Mouse (Mus musculus): Measurements from ENCODE around the gene Cd247. TPM values are rescaled to one million over a fixed set of nuclear protein-coding genes. Genes with fewer than 3 reads are reported as not detected.

Cd247 gene
- polyA plus RNA-seq, 1 experiment from 2014 or later: 1.5 TPM

DNA sequence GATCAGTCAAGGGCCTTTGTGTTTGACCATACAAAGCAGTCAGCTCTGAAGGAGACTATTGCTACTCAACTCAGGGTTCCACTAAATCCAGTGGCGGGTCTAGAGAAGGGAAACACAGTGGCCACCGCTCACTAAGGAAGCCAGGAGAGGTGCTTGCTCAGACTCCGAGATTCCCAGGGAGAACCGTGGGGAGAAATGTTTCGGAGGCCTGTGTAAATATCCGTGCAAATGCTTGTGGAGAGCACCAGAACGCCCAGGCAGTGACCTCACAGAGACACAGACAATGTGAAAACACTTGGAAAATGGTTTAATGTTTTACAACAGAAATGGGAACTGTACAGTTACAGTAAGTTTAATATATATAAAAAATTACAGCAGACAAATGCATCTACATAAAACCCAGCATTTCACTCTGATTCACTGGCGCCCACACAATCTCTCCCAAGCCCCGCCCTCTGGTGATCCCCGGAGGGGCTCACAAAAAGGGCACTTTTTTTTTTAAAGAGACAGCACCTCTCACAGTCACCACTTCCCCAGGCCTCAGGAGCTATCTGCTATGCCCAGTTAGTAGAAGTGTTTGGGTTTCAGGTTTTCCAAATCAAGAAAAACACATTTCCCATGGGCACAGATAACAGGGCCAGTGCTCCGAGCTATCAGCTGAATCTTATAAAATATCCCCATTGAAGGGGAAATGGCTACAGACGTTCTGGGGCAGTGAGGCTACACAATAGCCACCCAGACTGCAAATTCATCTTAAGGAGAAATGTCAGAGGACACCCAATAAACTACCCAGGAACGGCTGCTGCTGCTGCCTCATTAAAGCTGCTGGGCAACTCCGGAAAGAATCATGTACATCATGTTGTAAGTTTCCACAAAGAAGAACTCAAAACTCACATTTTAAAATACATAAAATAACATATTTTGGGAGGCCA is 76.6 kb downstream of the Cd247 start:
- WGBS: 45% methylated on average over 14 of the region's 14 CpGs
- Histone ChIP-seq H3K9ac (no peak overlapping the region), H3K27me3 (no peaks in the 10 kb centered on the region), H3K27ac (no peak overlapping the region), H3K36me3 (0 out of 2 replicates have a peak, but pooled peaks cover 11% of the 10 kb centered on the region), H3K4me3 (no peak overlapping the region), H3K9me3 (replicated peaks) (no peaks in the 10 kb centered on the region), H3K4me1 (peaks cover 13% of the 10 kb centered on the region), H3K4me2 (replicated peaks) (no peak overlapping the region)
- ATAC-seq (ENCODE audit: low FRiP score): no peak

DNA sequence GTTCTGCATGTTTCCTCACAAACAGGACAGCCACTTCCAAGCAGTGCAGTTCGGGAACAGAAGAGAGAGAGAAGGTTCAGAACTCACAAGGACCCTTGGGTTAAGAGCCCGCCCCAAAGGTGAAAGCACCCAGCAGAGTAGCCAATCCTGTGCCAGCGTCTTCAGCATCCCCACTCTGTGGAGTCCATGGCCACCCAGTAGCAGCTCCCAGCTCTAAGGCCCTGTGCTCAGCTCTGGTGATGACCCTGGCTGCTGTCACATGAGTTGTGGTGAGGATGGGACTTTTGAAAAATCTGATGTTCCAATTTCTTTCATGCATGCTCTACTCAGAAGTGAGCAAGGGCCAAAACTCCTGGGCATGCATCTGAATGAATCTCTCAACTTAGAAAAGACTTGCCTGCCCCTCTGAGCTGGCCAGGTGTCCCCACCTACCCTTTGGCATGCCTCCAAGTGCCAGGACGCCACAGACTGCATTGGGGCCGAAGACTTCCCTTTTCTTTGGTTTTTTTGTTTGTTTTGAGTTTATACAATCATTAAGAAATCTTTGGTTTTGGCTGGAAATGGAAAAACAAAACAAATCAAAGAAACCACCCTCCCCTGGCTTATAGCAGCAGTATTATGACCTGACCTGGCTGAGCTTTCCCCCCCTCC is 78.3 kb downstream of the Cd247 start:
- H3K36me3 ChIP-seq: 0 out of 2 replicates have a peak, but pooled peaks cover 11% of the 10 kb centered on the region
- H3K9ac ChIP-seq: no peak overlapping the region
- peaks cover 8% of the 10 kb centered on the region for H3K4me1 ChIP-seq
- 80% methylated on average over 5 of the region's 5 CpGs for WGBS
- H3K4me2 ChIP-seq (replicated peaks): no peak overlapping the region
- H3K9me3 ChIP-seq (replicated peaks): no peaks in the 10 kb centered on the region
- no peaks in the 10 kb centered on the region for H3K27me3 ChIP-seq
- H3K27ac ChIP-seq: no peak overlapping the region
- no peak overlapping the region for H3K4me3 ChIP-seq
- no peak for ATAC-seq (ENCODE audit: low FRiP score)

DNA sequence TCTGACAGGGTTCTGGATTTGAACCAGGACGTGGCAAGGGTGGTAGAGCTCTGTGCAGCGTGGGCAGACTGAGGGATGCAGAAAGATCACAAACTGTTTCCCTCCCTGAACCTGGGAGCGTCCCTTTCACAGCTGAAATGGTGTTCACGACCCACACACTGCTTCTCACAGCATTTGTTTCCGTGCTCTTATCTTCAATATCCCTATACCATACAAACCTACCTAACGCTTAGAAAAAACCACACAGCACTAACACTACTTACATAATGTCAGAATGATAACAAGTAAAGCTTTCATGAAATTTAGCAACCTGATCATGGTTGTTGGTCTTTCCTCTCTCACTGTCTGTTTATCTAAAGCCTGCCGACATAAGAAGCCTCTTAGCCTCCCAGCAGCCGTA is 80.2 kb downstream of the Cd247 start:
- no peak overlapping the region for H3K27ac ChIP-seq
- H3K9me3 ChIP-seq (replicated peaks): no peaks in the 10 kb centered on the region
- ATAC-seq (ENCODE audit: low FRiP score): no peak
- no peak overlapping the region for H3K4me2 ChIP-seq (replicated peaks)
- 87% methylated on average over 8 of the region's 8 CpGs for WGBS
- no peak overlapping the region for H3K9ac ChIP-seq
- no peak overlapping the region for H3K4me3 ChIP-seq
- no peaks in the 10 kb centered on the region for H3K27me3 ChIP-seq
- peaks cover 11% of the 10 kb centered on the region for H3K4me1 ChIP-seq
- 0 out of 2 replicates have a peak, but pooled peaks cover 11% of the 10 kb centered on the region for H3K36me3 ChIP-seq

DNA sequence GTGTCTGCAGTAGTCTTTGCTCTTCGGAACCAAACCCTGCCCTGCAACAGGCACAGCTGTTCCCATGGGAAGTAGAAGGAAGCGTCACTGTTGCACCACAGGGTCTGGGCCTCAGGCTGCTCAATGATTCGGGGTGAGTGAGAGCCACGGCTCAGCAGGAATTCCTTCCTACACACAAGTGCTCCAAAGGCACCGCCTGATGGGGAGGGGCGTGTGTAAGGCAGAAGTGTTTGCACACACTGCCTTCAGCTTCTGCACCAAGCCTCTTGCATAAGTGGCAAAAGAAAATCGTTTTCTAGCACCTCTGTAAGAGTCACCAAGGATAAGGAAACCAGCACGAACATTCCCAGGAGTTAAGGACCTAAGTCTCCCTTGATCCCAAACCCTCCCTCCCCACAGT is 86.2 kb downstream of the Cd247 start:
- ATAC-seq (ENCODE audit: low FRiP score): no peak
- WGBS: 42% methylated on average over 8 of the region's 8 CpGs
- no peaks in the 10 kb centered on the region for H3K27me3 ChIP-seq
- peaks cover 3% of the 10 kb centered on the region; the same call in 1 of the 2 replicates for H3K4me1 ChIP-seq
- no peak overlapping the region for H3K4me2 ChIP-seq (replicated peaks)
- H3K9ac ChIP-seq: no peak overlapping the region
- H3K4me3 ChIP-seq: no peak overlapping the region
- no peak overlapping the region for H3K27ac ChIP-seq
- peaks cover 27% of the 10 kb centered on the region for H3K36me3 ChIP-seq
- H3K9me3 ChIP-seq (replicated peaks): no peaks in the 10 kb centered on the region

DNA sequence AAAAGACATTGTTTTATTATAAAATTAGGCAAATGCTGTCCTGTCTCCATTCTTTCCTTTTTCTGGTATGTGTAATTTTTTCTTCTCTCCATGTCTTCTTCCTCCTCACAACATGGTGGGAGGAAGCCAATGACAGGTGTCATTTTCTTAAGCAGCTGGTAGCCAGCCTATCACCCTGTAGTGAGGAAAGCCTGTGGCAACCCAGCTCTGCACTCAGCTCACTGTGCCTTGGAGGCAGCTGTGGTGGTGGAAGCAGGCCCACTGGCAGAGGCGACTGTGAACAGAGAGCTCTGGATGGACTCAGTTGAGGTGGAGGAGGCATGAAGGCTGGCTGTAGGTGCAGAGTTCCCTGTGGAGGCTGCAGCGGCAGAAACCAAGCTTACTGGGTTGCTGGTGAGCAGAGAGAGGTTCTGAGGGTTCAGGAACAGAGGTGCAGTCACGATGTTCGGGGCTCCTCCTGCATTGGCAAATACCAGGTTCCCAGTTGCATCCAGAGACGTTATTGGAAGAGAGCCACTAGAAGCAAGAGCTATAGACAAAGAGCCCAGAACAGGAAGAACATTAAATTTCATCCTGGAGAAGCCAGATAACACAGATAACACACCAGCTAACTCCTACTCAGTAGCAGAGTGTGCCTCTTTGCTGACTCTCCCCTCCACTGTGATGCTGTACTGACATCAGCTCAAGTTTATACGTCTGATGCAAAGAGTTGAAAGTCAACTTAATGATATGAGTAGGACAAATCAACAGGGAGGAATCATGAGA is 87.2 kb downstream of the Cd247 start:
- Histone ChIP-seq H3K4me1 (peaks cover 3% of the 10 kb centered on the region; the same call in 1 of the 2 replicates), H3K27me3 (no peaks in the 10 kb centered on the region), H3K4me2 (replicated peaks) (no peak overlapping the region), H3K27ac (no peak overlapping the region), H3K4me3 (no peak overlapping the region), H3K36me3 (peaks cover 30% of the 10 kb centered on the region), H3K9me3 (replicated peaks) (no peaks in the 10 kb centered on the region), H3K9ac (no peak overlapping the region)
- WGBS: 91% methylated on average over 6 of the region's 6 CpGs
- ATAC-seq (ENCODE audit: low FRiP score): no peak

DNA sequence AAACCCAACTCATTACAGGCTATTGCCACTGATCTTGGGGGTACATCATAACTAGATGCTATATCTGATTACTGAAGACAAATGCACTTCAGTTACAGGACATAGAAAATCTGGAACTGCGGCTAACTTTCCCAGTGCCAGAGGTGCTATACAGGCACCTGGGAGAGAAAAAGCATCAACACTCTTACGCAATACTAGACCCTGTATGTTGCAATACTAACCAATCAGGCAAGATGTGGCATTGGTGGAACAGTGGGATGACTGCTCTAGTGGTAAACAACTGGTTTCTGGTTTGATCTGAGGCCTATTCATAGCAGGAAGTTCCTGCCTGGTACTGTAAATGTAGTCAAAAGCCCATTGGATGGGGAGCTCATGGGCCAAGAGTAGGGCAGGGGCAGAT is 90.3 kb downstream of the Cd247 start:
- 100% methylated on average over 2 of the region's 2 CpGs for WGBS
- no peak for ATAC-seq (ENCODE audit: low FRiP score)
- Histone ChIP-seq H3K4me2 (replicated peaks) (no peak overlapping the region), H3K27ac (no peak overlapping the region), H3K9me3 (replicated peaks) (no peaks in the 10 kb centered on the region), H3K36me3 (peaks cover 30% of the 10 kb centered on the region), H3K4me3 (no peak overlapping the region), H3K9ac (no peak overlapping the region), H3K4me1 (no peaks in the 10 kb centered on the region), H3K27me3 (no peaks in the 10 kb centered on the region)

DNA sequence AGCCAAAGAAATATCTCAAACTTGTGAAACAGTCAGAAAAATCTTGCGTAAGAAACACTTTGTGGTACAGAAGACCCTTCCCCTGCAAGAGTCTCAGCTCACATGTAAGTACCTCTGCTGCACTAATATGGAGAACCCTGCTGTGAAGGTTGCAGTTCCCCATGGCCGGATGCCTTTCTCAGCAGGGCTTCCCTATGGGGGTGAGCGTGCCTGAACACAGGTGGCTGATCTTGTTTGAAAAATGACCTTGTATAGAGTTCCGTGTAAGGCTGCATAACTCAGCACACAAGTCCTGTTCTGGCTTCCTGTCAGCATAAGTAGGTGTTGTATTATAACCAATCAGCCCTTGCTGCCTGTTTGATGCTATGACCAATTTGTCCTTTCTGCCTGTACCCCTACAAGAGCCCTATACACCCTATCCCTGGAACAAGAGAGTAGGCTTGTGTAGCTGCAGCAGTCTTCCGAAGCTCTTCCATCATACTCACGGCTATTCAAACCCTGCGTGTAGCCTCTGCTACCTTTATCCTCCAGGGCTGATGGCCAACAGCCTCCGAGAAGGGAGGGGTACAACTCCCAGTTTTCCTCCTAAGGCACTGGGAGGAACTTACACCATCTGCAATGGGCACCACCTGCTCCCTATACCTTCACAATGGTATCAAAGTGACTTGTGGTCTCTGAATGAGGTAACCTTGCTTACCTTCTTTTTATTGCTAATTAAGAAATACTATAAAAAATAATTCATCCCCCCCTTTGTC is 93.8 kb downstream of the Cd247 start:
- Histone ChIP-seq H3K4me3 (no peak overlapping the region), H3K36me3 (peaks cover 24% of the 10 kb centered on the region), H3K27me3 (no peaks in the 10 kb centered on the region), H3K27ac (no peak overlapping the region), H3K4me1 (no peaks in the 10 kb centered on the region), H3K4me2 (replicated peaks) (no peak overlapping the region), H3K9ac (no peak overlapping the region), H3K9me3 (replicated peaks) (no peaks in the 10 kb centered on the region)
- 62% methylated on average over 8 of the region's 8 CpGs for WGBS
- ATAC-seq (ENCODE audit: low FRiP score): no peak

DNA sequence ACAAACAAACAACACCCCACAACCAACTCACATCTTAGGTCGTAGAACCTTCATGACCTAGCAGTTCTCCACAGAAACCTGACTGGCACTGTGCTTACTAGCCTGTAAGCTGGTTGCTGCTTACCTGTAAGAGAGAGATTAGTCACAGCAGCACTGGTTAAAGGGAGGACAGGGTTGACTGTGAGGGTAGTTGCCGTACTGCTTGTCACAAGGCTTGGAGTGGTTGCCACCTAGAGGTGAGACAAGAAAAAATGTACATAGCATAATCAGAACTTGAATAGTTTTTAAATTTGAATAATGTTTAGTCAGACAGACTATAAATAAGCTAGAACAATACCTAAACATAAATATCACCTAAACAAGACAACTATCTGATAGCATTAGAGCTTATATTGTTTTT is 103.2 kb downstream of the Cd247 start:
- Histone ChIP-seq H3K4me3 (no peak overlapping the region), H3K4me2 (replicated peaks) (no peak overlapping the region), H3K9me3 (replicated peaks) (no peaks in the 10 kb centered on the region), H3K36me3 (peaks cover 51% of the 10 kb centered on the region), H3K27ac (no peak overlapping the region), H3K9ac (no peak overlapping the region), H3K27me3 (no peaks in the 10 kb centered on the region), H3K4me1 (no peaks in the 10 kb centered on the region)
- 83% methylated on average over 2 of the region's 2 CpGs for WGBS
- no peak for ATAC-seq (ENCODE audit: low FRiP score)

DNA sequence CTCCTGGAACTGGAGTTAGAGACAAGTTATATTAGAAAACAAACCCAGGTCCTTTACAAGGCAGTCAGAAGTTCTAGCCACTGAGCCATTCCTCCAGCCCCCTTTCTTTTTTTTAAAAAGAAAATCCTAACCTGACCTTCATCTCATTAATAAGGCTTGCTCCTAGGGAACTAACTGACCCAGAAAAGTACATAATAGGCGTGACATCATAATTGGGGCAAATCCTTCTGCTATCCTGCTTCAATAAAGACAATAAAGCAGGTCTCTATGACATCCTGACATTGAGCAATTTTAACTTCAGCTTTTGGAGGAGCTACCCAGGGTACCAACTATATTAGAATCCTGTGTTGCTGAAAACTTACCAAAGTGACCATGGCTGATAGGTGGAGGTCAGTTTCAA is 115.1 kb downstream of the Cd247 start:
- Histone ChIP-seq H3K4me3 (no peak overlapping the region), H3K27me3 (no peaks in the 10 kb centered on the region), H3K36me3 (peaks cover 29% of the 10 kb centered on the region), H3K27ac (no peak overlapping the region), H3K4me2 (replicated peaks) (no peak overlapping the region), H3K9ac (no peak overlapping the region), H3K4me1 (no peaks in the 10 kb centered on the region), H3K9me3 (replicated peaks) (no peaks in the 10 kb centered on the region)
- ATAC-seq (ENCODE audit: low FRiP score): no peak
- WGBS: 67% methylated on average over 1 of the region's 1 CpGs

DNA sequence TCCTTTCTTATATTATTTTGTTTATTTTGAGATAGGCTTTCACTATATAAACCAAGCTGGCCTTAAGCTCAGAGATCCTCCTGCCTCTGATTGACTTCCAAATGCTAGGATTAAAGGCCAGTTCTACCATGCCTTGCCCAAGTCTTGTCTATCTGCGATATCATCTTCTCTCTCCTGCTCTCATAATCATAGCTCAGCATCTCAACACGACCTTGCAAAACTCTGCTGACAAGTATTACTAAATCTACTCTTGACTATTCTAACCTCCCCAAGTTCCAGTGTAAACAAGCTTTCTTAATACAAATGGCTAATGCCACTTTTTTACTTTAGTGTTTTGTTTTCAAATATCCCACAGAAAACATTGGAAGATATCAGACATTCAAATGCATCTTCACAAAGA is 119.7 kb downstream of the Cd247 start:
- H3K9ac ChIP-seq: no peak overlapping the region
- H3K36me3 ChIP-seq: peaks cover 17% of the 10 kb centered on the region
- no peak overlapping the region for H3K27ac ChIP-seq
- no peak overlapping the region for H3K4me2 ChIP-seq (replicated peaks)
- no peaks in the 10 kb centered on the region for H3K4me1 ChIP-seq
- WGBS: 90% methylated on average over 2 of the region's 2 CpGs
- ATAC-seq (ENCODE audit: low FRiP score): no peak
- H3K27me3 ChIP-seq: no peaks in the 10 kb centered on the region
- H3K4me3 ChIP-seq: no peak overlapping the region
- H3K9me3 ChIP-seq (replicated peaks): no peaks in the 10 kb centered on the region

DNA sequence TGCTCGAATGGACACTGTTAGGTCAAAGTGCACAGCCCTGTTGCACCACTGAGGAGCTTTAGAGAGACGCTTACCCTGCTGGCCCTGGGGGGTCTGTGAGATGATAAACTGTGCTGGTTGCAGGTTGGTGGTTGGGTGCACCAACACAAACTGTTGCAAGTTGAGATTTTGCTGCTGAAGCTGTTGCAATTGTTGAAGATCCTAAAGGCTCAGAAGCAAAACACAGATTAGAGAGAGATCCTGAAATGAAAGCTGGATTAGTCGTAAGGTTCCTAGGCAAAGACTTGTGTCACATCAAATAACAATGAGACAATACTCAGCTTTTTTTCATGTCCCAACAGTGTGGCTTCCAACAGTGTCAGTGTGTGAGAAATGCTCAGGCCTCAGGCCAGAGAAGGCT is 120.3 kb downstream of the Cd247 start:
- Histone ChIP-seq H3K9me3 (replicated peaks) (no peaks in the 10 kb centered on the region), H3K4me2 (replicated peaks) (no peak overlapping the region), H3K36me3 (peaks cover 17% of the 10 kb centered on the region), H3K27me3 (no peaks in the 10 kb centered on the region), H3K9ac (no peak overlapping the region), H3K27ac (no peak overlapping the region), H3K4me1 (no peaks in the 10 kb centered on the region), H3K4me3 (no peak overlapping the region)
- 79% methylated on average over 3 of the region's 3 CpGs for WGBS
- ATAC-seq (ENCODE audit: low FRiP score): no peak

DNA sequence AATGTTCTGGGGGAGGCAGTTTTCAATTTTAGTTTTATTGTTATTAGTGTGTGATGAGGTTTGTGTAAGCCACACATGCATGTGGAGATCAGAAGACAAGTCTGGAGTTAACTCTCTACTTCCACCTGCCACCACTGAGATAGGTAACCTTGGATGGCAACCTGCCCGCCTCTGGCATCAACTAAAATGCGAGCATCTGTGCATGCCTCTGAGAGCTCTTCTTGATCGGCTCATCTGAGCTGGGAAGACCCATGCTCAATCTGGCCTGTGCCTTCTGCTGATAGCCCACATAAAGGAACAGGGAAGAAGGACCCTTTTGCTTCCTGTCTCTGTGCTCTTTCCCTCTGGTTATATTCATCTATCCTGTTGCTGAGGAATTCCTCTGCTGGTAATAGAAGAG is 121.0 kb downstream of the Cd247 start:
- WGBS: 91% methylated on average over 3 of the region's 3 CpGs
- Histone ChIP-seq H3K27me3 (no peaks in the 10 kb centered on the region), H3K4me3 (no peak overlapping the region), H3K36me3 (peaks cover 17% of the 10 kb centered on the region), H3K27ac (no peak overlapping the region), H3K4me1 (peaks cover 5% of the 10 kb centered on the region), H3K9me3 (replicated peaks) (no peaks in the 10 kb centered on the region), H3K9ac (no peak overlapping the region), H3K4me2 (replicated peaks) (no peak overlapping the region)
- ATAC-seq (ENCODE audit: low FRiP score): no peak

Data from hindbrain, embryonic 12.5 days (tissue).